Mouse (Mus musculus) heart, embryonic 14.5 days (tissue): Measurements from ENCODE around the gene Ppp4r2. TPM values are rescaled to one million over a fixed set of nuclear protein-coding genes. Genes with fewer than 3 reads are reported as not detected.

Experiments
- ATAC-seq: fragments of 200-750 bp; cut with Nextera tagmentation; 2 replicates; pipeline ENCODE4 v1.8.0; 2017; ENCODE audit warnings: low read depth, moderate TSS enrichment; ENCODE audit not compliant: insufficient number of reproducible peaks, insufficient read depth, low FRiP score
- H3K27ac ChIP-seq, 2 experiments: fragments of 200-500 bp in 1 of 2; fragments of 300-500 bp in 1 of 2; sonication (generic) in 1 of 2; replicated peaks in 1 of 2; 2 replicates each; pipeline ENCODE4 v1.5.1; 2012 to 2014; ENCODE audit warnings: low read depth in 2 of 2, low read length in 2 of 2, control low read depth in 1 of 2, mild to moderate bottlenecking in 1 of 2, mixed read lengths in 1 of 2; ENCODE audit not compliant: control insufficient read depth in 1 of 2, insufficient read depth in 1 of 2
- H3K27me3 ChIP-seq: fragments of 300-500 bp; sonication (generic); 2 replicates; pipeline ENCODE4 v1.6.1; 2014; ENCODE audit warnings: mild to moderate bottlenecking, low read length, control low read depth; ENCODE audit not compliant: control insufficient read depth, insufficient read depth
- H3K36me3 ChIP-seq: fragments of 300-500 bp; sonication (generic); 2 replicates; pipeline ENCODE4 v1.6.1; 2014; ENCODE audit warnings: mild to moderate bottlenecking, control low read depth, low read length, mixed read lengths; ENCODE audit not compliant: control insufficient read depth, insufficient read depth
- H3K4me1 ChIP-seq, 2 experiments: fragments of 200-500 bp in 1 of 2; fragments of 300-500 bp in 1 of 2; sonication (generic) in 1 of 2; 2 replicates each; pipeline ENCODE4 v1.6.1; 2012 to 2014; ENCODE audit warnings: low read length in 2 of 2, control low read depth in 1 of 2, mixed read lengths in 1 of 2; ENCODE audit not compliant: control insufficient read depth in 2 of 2, insufficient read depth in 2 of 2
- H3K4me2 ChIP-seq: fragments of 300-500 bp; sonication (generic); 2 replicates; pipeline ENCODE4 v1.6.1; 2014; ENCODE audit warnings: mild to moderate bottlenecking, low read length
- H3K4me3 ChIP-seq, 2 experiments: fragments of 200-500 bp in 1 of 2; fragments of 300-500 bp in 1 of 2; sonication (generic) in 1 of 2; 2 replicates each; pipeline ENCODE4 v1.5.1; 2012 to 2014; ENCODE audit warnings: low read length in 2 of 2, mild to moderate bottlenecking in 2 of 2, control low read depth in 1 of 2, low read depth in 1 of 2, moderate library complexity in 1 of 2; ENCODE audit not compliant: control insufficient read depth in 1 of 2, insufficient read depth in 1 of 2
- H3K9ac ChIP-seq: fragments of 300-500 bp; sonication (generic); 2 replicates; pipeline ENCODE4 v1.6.1; 2014; ENCODE audit warnings: mild to moderate bottlenecking, low read length
- H3K9me3 ChIP-seq: fragments of 300-500 bp; sonication (generic); 2 replicates; pipeline ENCODE4 v1.6.1; 2016; ENCODE audit warnings: low read length, control low read depth; ENCODE audit not compliant: control insufficient read depth
- WGBS: fragments of 180-500 bp; shearing (Covaris S2); extraction: QIAGEN DNeasy Blood & Tissue Kit; methylation state at CpG from one replicate; pipeline ENCODE4 v1.1.7; 2014; 5-methylcytosine and 5-hydroxymethylcytosine counted together
- polyA plus RNA-seq: library from polyadenylated mRNA; unstranded; fragments of >200 nt; fragmentation: Nextera tagmentation; extraction: Ambion mirVana; gene quantifications from 2 replicates; pipeline ENCODE4 v1.2.1, GENCODE M21; 2014

Ppp4r2 gene
- polyA plus RNA-seq, 1 experiment from 2014 or later = 24.1 TPM

DNA sequence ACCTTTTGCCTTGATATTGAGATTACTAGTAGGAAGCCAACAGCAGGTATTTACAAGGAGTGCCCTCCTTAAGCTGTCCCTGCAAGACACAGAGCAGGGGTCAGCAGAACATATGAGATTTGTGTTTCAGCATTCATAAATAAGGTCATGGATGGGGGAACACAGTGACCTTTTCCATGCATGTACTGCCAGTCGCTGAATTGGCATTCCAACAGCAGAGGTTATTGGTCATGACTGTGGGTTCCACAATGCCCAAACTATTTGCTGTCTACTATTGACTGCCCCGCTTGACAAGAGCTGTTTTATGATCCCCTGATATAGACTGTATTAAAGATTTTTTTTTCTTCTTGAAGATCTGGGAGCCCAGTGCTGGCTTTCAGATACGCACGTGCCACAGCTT is 33.7 kb upstream of the Ppp4r2 start:
- Histone ChIP-seq H3K9ac (no peak overlapping the region), H3K9me3 (no peaks in the 10 kb centered on the region), H3K36me3 (no peaks in the 10 kb centered on the region), H3K27ac (no peak overlapping the region), H3K27me3 (no peaks in the 10 kb centered on the region), H3K4me1 (no peaks in the 10 kb centered on the region), H3K4me3 (no peak overlapping the region), H3K4me2 (no peak overlapping the region)
- ATAC-seq = no peak
- WGBS = 93% methylated on average over 4 of the region's 4 CpGs

DNA sequence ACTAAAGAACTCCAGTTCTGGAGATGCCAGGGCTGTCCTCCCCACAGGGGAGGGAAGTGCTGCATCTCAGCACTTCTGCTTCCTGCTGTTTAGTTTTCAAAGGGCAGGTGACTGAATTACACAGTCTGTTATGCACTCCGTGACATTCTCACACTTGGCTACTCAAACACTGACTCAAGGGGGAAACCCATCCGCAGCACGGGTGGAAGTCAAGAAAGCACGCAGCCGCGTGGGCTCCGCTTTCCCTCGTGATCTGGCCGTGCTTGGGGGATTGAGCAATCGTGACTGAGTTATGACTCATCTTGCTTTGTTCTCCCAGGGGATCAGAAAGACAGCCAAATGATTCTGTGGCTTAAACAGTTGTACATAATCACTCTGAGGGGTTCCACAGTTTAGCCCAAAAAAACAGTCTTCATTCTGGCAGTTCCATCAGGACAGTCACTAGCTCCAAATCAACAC is 32.9 kb upstream of the Ppp4r2 start:
- ATAC-seq = no peak

DNA sequence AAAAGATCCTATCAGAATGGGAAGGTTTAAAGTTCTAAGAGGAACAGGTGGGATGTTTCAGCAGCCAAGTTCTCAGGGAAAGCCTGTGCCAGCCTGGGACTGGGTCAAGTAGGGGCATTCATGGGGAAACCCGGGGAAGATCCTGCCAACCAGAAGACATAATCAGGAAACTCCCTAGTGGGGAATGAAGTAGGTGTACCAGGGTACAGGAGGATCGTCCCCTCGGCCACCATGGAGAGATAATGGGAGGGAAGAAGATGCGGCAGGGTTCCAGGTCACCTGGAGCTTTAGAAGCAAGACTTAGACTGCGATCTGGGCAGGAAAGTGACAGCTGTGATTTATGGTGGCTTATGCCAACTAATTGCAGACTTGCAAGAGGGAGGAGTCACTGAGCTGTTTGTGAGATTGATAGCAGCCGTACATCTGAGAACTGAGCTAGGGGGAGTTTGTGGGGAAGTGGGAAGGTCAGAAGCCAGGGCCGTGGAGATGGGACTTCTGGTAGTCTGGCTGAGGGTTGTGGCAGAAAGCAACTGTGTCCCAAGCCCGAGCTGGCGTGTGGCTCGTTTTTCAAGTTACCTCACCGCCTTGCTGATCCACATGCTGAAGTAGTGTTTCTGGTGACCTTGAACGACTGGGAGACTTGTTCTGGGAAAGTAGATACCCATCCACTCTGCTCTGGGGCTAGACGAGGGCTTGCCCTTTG is 30.9 kb upstream of the Ppp4r2 start:
- Histone ChIP-seq H3K27ac (no peak overlapping the region), H3K4me2 (no peak overlapping the region), H3K9ac (no peak overlapping the region), H3K9me3 (no peaks in the 10 kb centered on the region), H3K27me3 (no peaks in the 10 kb centered on the region), H3K4me1 (no peaks in the 10 kb centered on the region), H3K36me3 (no peaks in the 10 kb centered on the region), H3K4me3 (no peak overlapping the region)
- WGBS = 61% methylated on average over 13 of the region's 13 CpGs
- ATAC-seq = no peak

More for the DNA sequence above, 32.9 kb upstream of the Ppp4r2 start:
- Histone ChIP-seq H3K27me3 (no peaks in the 10 kb centered on the region), H3K9me3 (no peaks in the 10 kb centered on the region), H3K4me2 (no peak overlapping the region), H3K36me3 (no peaks in the 10 kb centered on the region), H3K4me3 (no peak overlapping the region), H3K4me1 (no peaks in the 10 kb centered on the region), H3K9ac (no peak overlapping the region), H3K27ac (no peak overlapping the region)
- WGBS = 58% methylated on average over 10 of the region's 10 CpGs

DNA sequence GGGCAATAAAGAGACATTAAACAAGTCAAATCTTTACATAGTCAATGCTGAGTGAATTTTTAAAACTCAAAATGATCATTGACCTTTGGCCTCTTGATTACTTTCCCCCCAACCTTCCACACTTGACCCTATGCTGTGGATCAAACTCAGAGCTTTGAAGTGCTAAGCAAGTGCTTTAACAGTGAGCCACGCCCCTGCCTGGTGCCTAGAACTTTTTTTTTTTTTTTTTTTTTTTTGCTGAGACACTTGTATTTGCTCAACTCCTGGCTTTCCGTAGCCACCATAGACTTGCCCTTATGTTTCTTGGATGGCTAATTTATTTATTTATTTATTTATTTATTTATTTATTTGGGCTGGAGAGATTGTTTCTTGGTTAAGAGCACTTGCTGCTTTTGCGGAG is 30.2 kb upstream of the Ppp4r2 start:
- 83% methylated on average over 3 of the region's 3 CpGs for WGBS

DNA sequence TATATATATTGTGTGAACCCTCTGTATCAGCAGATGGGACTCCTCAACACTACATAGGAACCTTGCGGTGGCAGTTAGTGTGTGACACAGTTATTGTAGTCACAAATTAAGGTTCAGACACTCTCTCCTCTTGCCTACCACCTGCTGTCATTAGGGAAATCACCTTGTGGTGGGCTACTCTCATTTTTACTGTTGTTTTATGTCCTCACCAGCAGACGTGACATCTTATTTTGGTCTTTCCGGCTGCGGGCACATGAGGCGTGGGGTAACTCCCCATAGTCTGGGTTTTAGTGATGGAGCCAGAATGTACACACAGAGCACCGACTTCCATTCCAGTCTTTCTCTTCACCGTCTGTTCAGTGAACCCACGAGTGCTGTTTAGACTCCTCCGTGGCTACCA is 26.2 kb upstream of the Ppp4r2 start:
- Histone ChIP-seq H3K36me3 (no peaks in the 10 kb centered on the region), H3K4me2 (no peak overlapping the region), H3K4me1 (no peaks in the 10 kb centered on the region), H3K27ac (no peak overlapping the region), H3K27me3 (no peaks in the 10 kb centered on the region), H3K4me3 (no peak overlapping the region), H3K9me3 (no peaks in the 10 kb centered on the region), H3K9ac (no peak overlapping the region)
- WGBS = 90% methylated on average over 9 of the region's 9 CpGs
- ATAC-seq = no peak

More for the DNA sequence above, 30.2 kb upstream of the Ppp4r2 start:
- H3K27me3 ChIP-seq = no peaks in the 10 kb centered on the region
- H3K36me3 ChIP-seq = no peaks in the 10 kb centered on the region
- H3K9me3 ChIP-seq = no peaks in the 10 kb centered on the region
- no peak overlapping the region for H3K9ac ChIP-seq
- H3K4me1 ChIP-seq = no peaks in the 10 kb centered on the region
- H3K4me3 ChIP-seq = no peak overlapping the region
- ATAC-seq = no peak
- no peak overlapping the region for H3K27ac ChIP-seq
- no peak overlapping the region for H3K4me2 ChIP-seq

DNA sequence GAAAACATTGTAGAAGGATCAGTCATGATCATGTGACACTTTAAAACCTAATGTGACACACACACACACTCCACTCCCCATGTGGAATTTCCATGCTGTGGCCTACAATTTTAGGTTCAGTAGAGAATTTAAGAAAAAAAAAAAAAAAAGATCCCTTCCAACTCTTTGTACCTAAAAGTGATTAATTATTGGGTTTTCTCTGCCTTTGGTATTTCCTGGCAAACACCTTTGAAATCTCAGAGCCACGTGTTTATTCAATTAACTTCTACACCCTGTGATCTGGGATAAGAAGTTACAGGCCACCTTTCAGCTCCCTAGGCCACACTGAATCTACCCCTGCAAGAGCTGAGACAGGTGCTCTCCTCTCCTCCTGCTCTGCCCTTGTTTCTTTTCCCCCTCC is 25.7 kb upstream of the Ppp4r2 start:
- Histone ChIP-seq H3K9ac (no peak overlapping the region), H3K36me3 (no peaks in the 10 kb centered on the region), H3K4me3 (no peak overlapping the region), H3K9me3 (no peaks in the 10 kb centered on the region), H3K4me1 (no peaks in the 10 kb centered on the region), H3K27me3 (no peaks in the 10 kb centered on the region), H3K4me2 (no peak overlapping the region), H3K27ac (no peak overlapping the region)
- WGBS = 47% methylated on average over 1 of the region's 1 CpGs
- no peak for ATAC-seq

DNA sequence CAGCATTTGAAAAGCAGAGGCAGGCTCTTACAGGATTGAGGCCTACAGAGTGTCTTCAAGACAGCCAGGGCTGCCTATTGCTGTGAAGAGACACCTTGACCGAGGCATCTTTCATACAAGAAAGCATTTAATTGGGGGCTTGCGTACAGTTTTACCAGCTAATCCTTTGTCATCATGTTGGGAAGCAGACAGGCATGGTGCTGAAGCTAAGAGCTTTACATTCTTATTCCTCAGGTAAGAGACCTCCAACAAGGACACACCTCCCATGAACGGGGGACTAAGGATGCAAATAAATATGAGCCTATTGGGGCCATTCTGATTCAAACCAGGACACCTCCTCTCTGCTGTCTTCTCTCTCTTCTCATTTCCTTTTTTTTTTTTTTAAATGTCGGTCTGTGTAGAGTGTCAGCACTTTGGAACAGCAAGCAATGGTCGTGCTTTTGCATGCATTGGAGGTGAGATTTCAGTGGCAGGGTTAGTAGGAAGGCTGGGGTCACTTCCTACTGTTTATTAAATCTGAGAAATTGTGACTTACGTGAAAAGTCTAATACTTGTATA is 25.1 kb upstream of the Ppp4r2 start:
- ATAC-seq = no peak
- no peaks in the 10 kb centered on the region for H3K4me1 ChIP-seq
- 89% methylated on average over 6 of the region's 6 CpGs for WGBS
- no peaks in the 10 kb centered on the region for H3K27me3 ChIP-seq
- H3K9ac ChIP-seq = no peak overlapping the region
- no peaks in the 10 kb centered on the region for H3K36me3 ChIP-seq
- no peak overlapping the region for H3K4me3 ChIP-seq
- H3K9me3 ChIP-seq = no peaks in the 10 kb centered on the region
- H3K27ac ChIP-seq = no peak overlapping the region
- H3K4me2 ChIP-seq = no peak overlapping the region

DNA sequence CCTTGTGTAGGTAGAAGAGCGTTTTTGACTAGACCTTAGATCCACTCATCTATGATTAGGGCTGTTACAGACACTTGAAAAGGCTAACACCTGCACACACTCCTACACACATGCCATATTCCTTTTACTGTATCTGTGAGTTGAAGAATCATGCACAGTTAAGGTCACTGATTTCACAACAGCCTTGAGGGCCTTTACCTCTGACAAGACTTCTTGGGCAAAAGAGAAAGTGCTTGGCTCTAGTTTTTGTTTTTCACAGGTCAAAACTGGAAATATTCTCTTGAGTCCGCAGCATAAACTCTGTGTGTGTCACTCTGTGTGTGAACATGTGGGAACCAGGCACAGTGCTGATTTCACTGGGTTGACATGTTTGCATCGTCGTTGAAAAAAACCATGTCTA is 23.3 kb upstream of the Ppp4r2 start:
- 84% methylated on average over 4 of the region's 4 CpGs for WGBS
- Histone ChIP-seq H3K27me3 (no peaks in the 10 kb centered on the region), H3K4me2 (no peak overlapping the region), H3K27ac (no peak overlapping the region), H3K4me1 (no peaks in the 10 kb centered on the region), H3K36me3 (no peaks in the 10 kb centered on the region), H3K9ac (no peak overlapping the region), H3K9me3 (no peaks in the 10 kb centered on the region), H3K4me3 (no peak overlapping the region)
- no peak for ATAC-seq
